ENCODE assay signal across 7 mouse cellular contexts in the genomic region with DNA sequence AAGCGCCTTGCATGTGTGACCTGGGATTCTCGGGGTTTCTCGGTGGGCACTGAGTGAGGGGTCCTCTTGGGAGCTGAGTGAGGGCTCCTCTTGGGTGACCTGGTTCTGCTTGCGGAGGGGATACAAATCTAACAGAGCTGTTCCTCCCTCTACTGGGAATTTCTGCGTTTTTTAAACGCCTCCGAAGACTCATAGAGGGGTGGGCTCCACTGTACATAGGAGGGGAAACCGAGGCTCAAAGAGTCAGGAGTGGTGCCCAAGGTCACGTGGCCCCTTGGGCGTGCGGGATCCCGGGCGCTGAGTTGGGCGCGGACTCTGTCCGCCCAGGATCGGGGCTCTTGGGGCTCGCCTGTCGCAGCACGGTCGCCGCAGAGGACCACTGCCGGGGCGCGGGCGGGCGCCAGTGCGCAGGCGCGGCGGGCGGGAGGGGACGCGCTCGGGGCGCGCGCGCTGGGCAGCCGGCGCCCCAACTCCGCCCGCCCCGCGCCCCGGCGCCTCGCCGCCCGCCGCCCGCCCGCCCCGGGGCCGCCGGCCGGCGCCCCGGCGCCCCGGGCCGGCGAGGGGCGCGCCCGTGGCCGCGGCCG. TPM values are rescaled to one million over a fixed set of nuclear protein-coding genes. Genes with fewer than 3 reads are reported as not detected.
A peak's percentile ranks its signal among the peaks of the same experiment; 100 is the strongest.
DNase-seq lines count a peak whose midpoint lies in the region; ATAC-seq lines count a peak whose summit lies in the region.

A gene (plus strand): TSS at position 489 of the 584 bp plus-strand sequence.

- H3K9me3 ChIP-seq in hindbrain, embryonic 11.5 days (ENCODE audit: control insufficient read depth, low read length) = no peaks in the 10 kb centered on the region
- H3K9me3 ChIP-seq in limb, embryonic 10.5 days (replicated peaks) = no peaks in the 10 kb centered on the region
- no peaks in the 10 kb centered on the region for H3K9me3 ChIP-seq in neural tube, embryonic 15.5 days (replicated peaks)

- peak within 1 kb of the TSS; percentile 59 for H3K9ac ChIP-seq in hindbrain, embryonic 11.5 days (ENCODE audit: low read depth, low read length)
- H3K9ac ChIP-seq in neural tube, embryonic 15.5 days (replicated peaks) = peak within 1 kb of the TSS; percentile 74

- under 1% methylated on average over 26 of the region's 69 CpGs for WGBS in hindbrain, embryonic 11.5 days
- WGBS in limb, embryonic 10.5 days = 24% methylated on average over 64 of the region's 69 CpGs
- WGBS in neural tube, embryonic 15.5 days = under 1% methylated on average over 32 of the region's 69 CpGs

- peak within 1 kb of the TSS; percentile 97 for H3K4me2 ChIP-seq in hindbrain, embryonic 11.5 days (replicated peaks; ENCODE audit: low read depth, low read length)
- H3K4me2 ChIP-seq in neural tube, embryonic 15.5 days = peak within 1 kb of the TSS; percentile 71

- DNase-seq in right cerebral cortex, postnatal 10 days (ENCODE audit: low spot score in 2 of 2) = peak; percentile 70 to 76
- DNase-seq in right cerebral cortex, postnatal 36 days (ENCODE audit: low spot score in 2 of 2) = no peak
- DNase-seq in embryo, embryonic 10 days (ENCODE audit: low spot score) = peak; percentile 57
- DNase-seq in hindbrain, embryonic 11.5 days (ENCODE audit: low spot score) = peak; percentile 75
- DNase-seq in limb, embryonic 10.5 days (ENCODE audit: low spot score) = peak; percentile 65
- no peak for DNase-seq in urinary bladder, postnatal 10 days (ENCODE audit: low spot score)

- H3K4me3 ChIP-seq in hindbrain, embryonic 11.5 days (ENCODE audit: low read depth, low read length) = peak within 1 kb of the TSS; percentile 62
- H3K4me3 ChIP-seq in limb, embryonic 10.5 days = peak within 1 kb of the TSS; percentile 64
- H3K4me3 ChIP-seq in neural tube, embryonic 15.5 days (replicated peaks) = peak within 1 kb of the TSS; percentile 72

- peaks cover 6% of the 10 kb centered on the region for H3K4me1 ChIP-seq in hindbrain, embryonic 11.5 days (replicated peaks; ENCODE audit: control insufficient read depth, insufficient read depth, low read length)
- H3K4me1 ChIP-seq in limb, embryonic 10.5 days = peaks cover 34% of the 10 kb centered on the region
- peaks cover 51% of the 10 kb centered on the region for H3K4me1 ChIP-seq in neural tube, embryonic 15.5 days

- peak; percentile 58 for ATAC-seq in hindbrain, embryonic 11.5 days (ENCODE audit: low FRiP score)
- peak; percentile 67 for ATAC-seq in neural tube, embryonic 15.5 days (ENCODE audit: low FRiP score)

- no peak within 1 kb of the TSS for H3K27ac ChIP-seq in hindbrain, embryonic 11.5 days (ENCODE audit: low read depth, low read length)
- peak within 1 kb of the TSS; percentile 67 for H3K27ac ChIP-seq in limb, embryonic 10.5 days
- H3K27ac ChIP-seq in neural tube, embryonic 15.5 days (replicated peaks) = peak within 1 kb of the TSS; percentile 72

- H3K27me3 ChIP-seq in hindbrain, embryonic 11.5 days (ENCODE audit: control insufficient read depth, insufficient read depth, low read length) = peaks cover 35% of the 10 kb centered on the region
- H3K27me3 ChIP-seq in limb, embryonic 10.5 days (ENCODE audit: low read depth, poor library complexity, severe bottlenecking) = peaks cover 97% of the 10 kb centered on the region
- peaks cover 19% of the 10 kb centered on the region for H3K27me3 ChIP-seq in neural tube, embryonic 15.5 days (replicated peaks)

- no peaks in the 10 kb centered on the region for H3K36me3 ChIP-seq in hindbrain, embryonic 11.5 days (ENCODE audit: control insufficient read depth, insufficient read depth, low read length)
- H3K36me3 ChIP-seq in limb, embryonic 10.5 days = no peaks in the 10 kb centered on the region
- no peaks in the 10 kb centered on the region for H3K36me3 ChIP-seq in neural tube, embryonic 15.5 days

RNA-seq across cellular contexts. Expression of the gene that starts here (rescaled TPM):
- 1.8 and 2.0 TPM in 2 replicates for polyA plus RNA-seq in hindbrain, embryonic 11.5 days (2014; fragmentation: Nextera tagmentation; extraction: Ambion mirVana)
- polyA plus RNA-seq in limb, embryonic 10.5 days (2016; fragmentation: Nextera tagmentation; extraction: Ambion mirVana) = 0.61 and 0.62 TPM in 2 replicates
- 11.5 and 13.3 TPM in 2 replicates for polyA plus RNA-seq in neural tube, embryonic 15.5 days (2015; fragmentation: Nextera tagmentation; extraction: Ambion mirVana)

Comparison
In these comparisons a context has a peak if more than half of its experiments do, and no peak if none do; other contexts are left out.
1. DNase-seq: peak in right cerebral cortex, postnatal 10 days (2 of 2), embryo, embryonic 10 days (single experiment) and hindbrain, embryonic 11.5 days (single experiment); none in right cerebral cortex, postnatal 36 days (0 of 2) and urinary bladder, postnatal 10 days (single experiment).
2. Peak in DNase-seq, H3K4me3 ChIP-seq and H3K27ac ChIP-seq in limb, embryonic 10.5 days; RNA of the gene not detected or under 1 TPM.
3. Peak in every context shown above with its lines, with median percentiles within 50 percentile points of each other: H3K4me3 ChIP-seq.